9 mouse cellular contexts compared by ENCODE assay signal in the genomic region with DNA sequence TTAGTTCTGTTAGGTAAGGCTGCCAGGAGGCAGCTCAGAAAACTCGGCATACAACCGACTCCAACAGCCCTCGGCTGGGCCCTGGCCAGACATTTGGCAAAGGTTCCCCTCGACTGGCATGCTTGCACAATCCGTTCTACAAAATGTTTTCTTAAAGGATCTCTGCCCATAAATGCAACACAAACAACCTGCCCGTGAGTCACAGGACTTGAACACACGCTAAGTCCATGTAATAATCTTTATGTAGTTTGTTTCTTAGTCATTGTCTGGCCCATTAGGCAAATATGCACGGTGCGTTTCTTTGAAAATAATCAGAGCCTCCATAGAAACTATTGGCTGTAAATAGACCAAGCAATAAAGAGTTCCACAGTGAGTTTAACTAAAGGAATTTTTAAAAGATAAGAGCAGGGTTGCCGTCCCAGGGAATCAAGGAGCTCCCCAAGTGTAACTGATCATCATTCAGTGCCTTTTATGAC. TPM values are rescaled to one million over a fixed set of nuclear protein-coding genes. Genes with fewer than 3 reads are reported as not detected.
DNase-seq lines count a peak whose midpoint lies in the region; ATAC-seq and TF ChIP-seq lines count a peak whose summit lies in the region.
"Had no signal": no experiment of that assay in that cellular context is flagged by ENCODE, and none has a peak within 500 bp of the region (broad histone marks: within the 10 kb centered on the region; RNA-seq: fewer than 3 reads in every experiment).

No protein-coding gene starts in this region.

- 35% methylated on average over 10 of the region's 10 CpGs for WGBS in kidney, adult 2 months
- WGBS in kidney, embryonic 15.5 days, result 61% methylated on average over 10 of the region's 10 CpGs
- 48% methylated on average over 10 of the region's 10 CpGs for WGBS in liver, postnatal 0 days (ENCODE audit: insufficient replicate concordance)

- H3K27me3 ChIP-seq in kidney, adult 2 months (replicated peaks; ENCODE audit: control insufficient read depth, insufficient read depth, low read length), result no peaks in the 10 kb centered on the region
- H3K27me3 ChIP-seq in kidney, embryonic 15.5 days, result no peaks in the 10 kb centered on the region
- H3K27me3 ChIP-seq in liver, postnatal 0 days (ENCODE audit: insufficient read depth, low read length), result no peaks in the 10 kb centered on the region
- H3K27me3 ChIP-seq: megakaryocyte, embryonic 14.5 days had no signal

- no peaks in the 10 kb centered on the region for H3K9me3 ChIP-seq in kidney, embryonic 15.5 days (replicated peaks)
- no peaks in the 10 kb centered on the region for H3K9me3 ChIP-seq in liver, postnatal 0 days (ENCODE audit: low read length)
- H3K9me3 ChIP-seq: megakaryocyte, embryonic 14.5 days had no signal

- ATAC-seq in kidney, embryonic 15.5 days (replicated peaks; ENCODE audit: low FRiP score), result no peak
- ATAC-seq in liver, postnatal 0 days, result peak; percentile 74
- ATAC-seq in CD4-positive, CD25-positive, alpha-beta regulatory T cell, adult 4 months, result no peak

- no peak overlapping the region for H3K4me2 ChIP-seq in kidney, embryonic 15.5 days
- peak overlapping the region; percentile 44 for H3K4me2 ChIP-seq in liver, postnatal 0 days (ENCODE audit: low read depth, low read length)

- no peaks in the 10 kb centered on the region for H3K36me3 ChIP-seq in kidney, adult 2 months (ENCODE audit: control insufficient read depth, insufficient read depth, low read length)
- H3K36me3 ChIP-seq in kidney, embryonic 15.5 days, result no peaks in the 10 kb centered on the region
- no peaks in the 10 kb centered on the region for H3K36me3 ChIP-seq in liver, postnatal 0 days (replicated peaks; ENCODE audit: insufficient read depth, low read length)

- peak; percentile 75 for DNase-seq in kidney, adult 2 months
- peak; percentile 47 for DNase-seq in adrenal gland, adult 8-10 months
- peak; percentile 11 for DNase-seq in gastrocnemius, postnatal 25 days
- DNase-seq in liver, postnatal 0 days, result peak; percentile 60
- DNase-seq in urinary bladder, postnatal 14 days (ENCODE audit: low spot score), result peak; percentile 85
- no peak for DNase-seq in neural tube, embryonic 10.5 days (ENCODE audit: extremely low spot score, low spot score)

- no peak overlapping the region for H3K4me3 ChIP-seq in kidney, adult 2 months (ENCODE audit: insufficient read depth, low read depth, low read length)
- H3K4me3 ChIP-seq in kidney, embryonic 15.5 days (replicated peaks), result no peak overlapping the region
- H3K4me3 ChIP-seq in liver, postnatal 0 days (ENCODE audit: low read depth, low read length), result no peak overlapping the region
- H3K4me3 ChIP-seq: megakaryocyte, embryonic 14.5 days had no signal

- no peaks in the 10 kb centered on the region for H3K4me1 ChIP-seq in kidney, adult 2 months (ENCODE audit: control insufficient read depth, insufficient read depth, low read length)
- H3K4me1 ChIP-seq in kidney, embryonic 15.5 days, result no peaks in the 10 kb centered on the region
- H3K4me1 ChIP-seq in liver, postnatal 0 days (ENCODE audit: insufficient read depth), result no peaks in the 10 kb centered on the region
- H3K4me1 ChIP-seq: megakaryocyte, embryonic 14.5 days had no signal

- no peak overlapping the region for H3K9ac ChIP-seq in kidney, embryonic 15.5 days
- no peak overlapping the region for H3K9ac ChIP-seq in liver, postnatal 0 days (replicated peaks)

- no peak for TF ChIP-seq CTCF in kidney, adult 2 months (conservative IDR thresholded peaks at IDR 0.05; ENCODE audit: insufficient read depth, insufficient read length, low read depth, low read length)
- TF ChIP-seq CTCF in liver, postnatal 0 days (IDR thresholded peaks at IDR 0.05; ENCODE audit: low read depth), result no peak

- TF ChIP-seq EP300 in liver, postnatal 0 days (IDR thresholded peaks at IDR 0.05; ENCODE audit: low read depth), result no peak

- TF ChIP-seq POLR2A in kidney, adult 2 months (IDR thresholded peaks at IDR 0.05; ENCODE audit: low read depth, low read length), result no peak

- H3K27ac ChIP-seq in kidney, adult 2 months (ENCODE audit: insufficient read depth, low read depth, low read length), result no peak overlapping the region
- no peak overlapping the region for H3K27ac ChIP-seq in kidney, embryonic 15.5 days
- peak overlapping the region; percentile 82 for H3K27ac ChIP-seq in liver, postnatal 0 days (ENCODE audit: low read depth)

RNA-seq across cellular contexts. Expression of a gene that starts 37.5 kb away (rescaled TPM):
- polyA plus RNA-seq in kidney, adult 2 months (2012; rRNA removed), result 13.9 and 25.9 TPM in 2 replicates
- 3.9 and 4.0 TPM in 2 replicates for polyA plus RNA-seq in kidney, embryonic 15.5 days (2015; fragmentation: Nextera tagmentation; extraction: Ambion mirVana)
- under 1 TPM; 0.09 to 0.24 (median 0.10) TPM for total RNA-seq in adrenal gland, adult 8-10 months (2022)
- not detected for total RNA-seq in gastrocnemius, postnatal 25 days (2021)
- 3.4 and 4.6 TPM in 2 replicates for polyA plus RNA-seq in liver, postnatal 0 days (2015; fragmentation: Nextera tagmentation; extraction: Ambion mirVana)
- not detected for polyA plus RNA-seq in CD4-positive, CD25-positive, alpha-beta regulatory T cell, adult 4 months (2017; shearing (Covaris generic))

RNA-seq across cellular contexts. Expression of a gene that starts 40.7 kb away (rescaled TPM):
- 0.30 and 0.39 TPM in 2 replicates for polyA plus RNA-seq in kidney, adult 2 months (2012; rRNA removed)
- not detected in 2 replicates for polyA plus RNA-seq in kidney, embryonic 15.5 days (2015; fragmentation: Nextera tagmentation; extraction: Ambion mirVana)
- not detected for total RNA-seq in adrenal gland, adult 8-10 months (2022)
- not detected for total RNA-seq in gastrocnemius, postnatal 25 days (2021)
- polyA plus RNA-seq in liver, postnatal 0 days (2015; fragmentation: Nextera tagmentation; extraction: Ambion mirVana), result not detected in 2 replicates
- polyA plus RNA-seq in CD4-positive, CD25-positive, alpha-beta regulatory T cell, adult 4 months (2017; shearing (Covaris generic)), result not detected
